Mouse (Mus musculus) heart, embryonic 10.5 days (tissue): Measurements from ENCODE around the gene Tmed4. TPM values are rescaled to one million over a fixed set of nuclear protein-coding genes. Genes with fewer than 3 reads are reported as not detected.
"Not testable (repeated sequence)": the region's sequence is repeated elsewhere in the genome, so short reads cannot be mapped to it uniquely, and the experiment has no call there.

Source experiments
- DNase-seq: peaks from one replicate; pipeline ENCODE4 v3.0.0-alpha.2; 2017; ENCODE audit warnings: low spot score
- H3K27ac ChIP-seq: fragments of 300-500 bp; sonication (generic); 2 replicates; pipeline ENCODE4 v1.5.1; 2016; ENCODE audit warnings: mild to moderate bottlenecking
- H3K27me3 ChIP-seq: fragments of 300-500 bp; sonication (generic); 2 replicates; pipeline ENCODE4 v1.6.1; 2016; ENCODE audit warnings: mild to moderate bottlenecking; ENCODE audit not compliant: poor library complexity, insufficient read depth, severe bottlenecking
- H3K36me3 ChIP-seq: fragments of 300-500 bp; sonication (generic); 2 replicates; pipeline ENCODE4 v1.6.1; 2016; ENCODE audit warnings: mild to moderate bottlenecking, moderate library complexity
- H3K4me1 ChIP-seq: fragments of 300-500 bp; sonication (generic); 2 replicates; pipeline ENCODE4 v1.6.1; 2016; ENCODE audit warnings: mild to moderate bottlenecking
- H3K4me3 ChIP-seq: fragments of 300-500 bp; sonication (generic); 2 replicates; pipeline ENCODE4 v1.5.1; 2016; ENCODE audit warnings: mild to moderate bottlenecking, moderate library complexity
- H3K9me3 ChIP-seq: fragments of 300-500 bp; sonication (generic); 2 replicates; pipeline ENCODE4 v1.6.1; 2016; ENCODE audit warnings: mild to moderate bottlenecking, moderate library complexity
- WGBS: fragments of 180-500 bp; shearing (Covaris S2); methylation state at CpG from one replicate; pipeline ENCODE4 v1.1.7; 2016; 5-methylcytosine and 5-hydroxymethylcytosine counted together
- polyA plus RNA-seq: library from polyadenylated mRNA; unstranded; fragments of >200 nt; fragmentation: Nextera tagmentation; extraction: Ambion mirVana; gene quantifications from 2 replicates; pipeline ENCODE4 v1.2.1, GENCODE M21; 2016

Gene Tmed4
- polyA plus RNA-seq, 1 experiment from 2014 or later: 101 TPM

- no peak overlapping the region for H3K4me3 ChIP-seq
- peaks cover 4% of the 10 kb centered on the region for H3K4me1 ChIP-seq
- no peaks in the 10 kb centered on the region for H3K27me3 ChIP-seq
- H3K27ac ChIP-seq: no peak overlapping the region
- no peak for DNase-seq
- no peaks in the 10 kb centered on the region for H3K9me3 ChIP-seq
- H3K36me3 ChIP-seq: peaks cover 92% of the 10 kb centered on the region
- WGBS: 83% methylated on average over 10 of the region's 10 CpGs
These were observed 13.1 kb downstream of the Tmed4 start for GRCm38 (mm10) chr11:6261434-6262082.

DNA sequence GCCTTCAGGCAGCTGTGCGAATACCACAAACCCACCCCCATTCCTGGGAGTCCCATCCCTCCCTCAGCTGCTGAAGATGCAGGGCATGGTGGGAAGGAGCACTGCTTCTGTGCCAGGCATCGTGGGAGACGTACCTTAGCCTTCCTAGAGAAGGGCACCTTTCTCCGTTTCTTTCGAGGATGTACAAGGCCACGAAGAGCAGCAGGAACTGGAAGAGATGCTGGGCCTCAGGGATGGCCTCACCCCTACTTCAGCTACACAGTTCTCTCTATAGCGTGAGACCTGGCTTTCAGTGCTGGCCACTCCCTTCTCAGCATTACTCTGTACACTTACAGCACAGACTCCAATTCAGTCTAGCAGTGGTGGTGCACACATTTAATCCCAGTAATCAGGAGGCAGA is 15.3 kb downstream of the Tmed4 start:
- H3K9me3 ChIP-seq: no peaks in the 10 kb centered on the region
- DNase-seq: no peak
- H3K27me3 ChIP-seq: no peaks in the 10 kb centered on the region
- H3K4me3 ChIP-seq: no peak overlapping the region
- 94% methylated on average over 7 of the region's 7 CpGs for WGBS
- peaks cover 73% of the 10 kb centered on the region for H3K36me3 ChIP-seq
- no peaks in the 10 kb centered on the region for H3K4me1 ChIP-seq
- H3K27ac ChIP-seq: no peak overlapping the region

DNA sequence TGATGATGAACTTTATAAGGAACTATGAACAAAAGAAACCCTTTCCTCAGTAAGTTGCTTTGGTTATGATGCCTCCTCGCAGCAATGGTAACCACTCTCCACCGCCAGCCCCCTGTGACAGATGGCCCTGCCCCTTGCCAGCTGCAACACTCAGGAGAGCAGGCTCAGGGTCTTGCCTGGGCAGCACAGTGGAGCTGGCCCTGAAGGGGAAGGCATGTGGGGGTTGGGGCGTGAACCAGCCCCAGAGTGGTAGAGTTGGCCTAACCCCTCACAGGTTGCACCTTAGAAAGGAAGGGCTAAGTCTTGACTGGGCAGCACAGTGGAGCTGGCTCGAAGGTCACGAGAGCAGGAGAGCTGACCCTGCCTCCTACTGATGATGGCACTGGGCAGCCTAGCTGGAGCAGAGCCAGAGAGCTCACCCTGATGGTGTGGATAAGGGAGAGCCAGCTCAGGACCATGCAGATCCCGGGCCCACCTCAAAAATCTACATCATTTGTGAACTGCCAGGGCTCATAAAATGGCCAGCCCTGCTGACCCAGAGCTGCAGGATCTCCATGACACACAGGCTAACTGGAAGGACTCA is 18.1 kb downstream of the Tmed4 start:
- Histone ChIP-seq H3K4me3 (no peak overlapping the region), H3K27me3 (no peaks in the 10 kb centered on the region), H3K36me3 (peaks cover 45% of the 10 kb centered on the region), H3K27ac (no peak overlapping the region), H3K4me1 (no peaks in the 10 kb centered on the region), H3K9me3 (no peaks in the 10 kb centered on the region)
- WGBS: 73% methylated on average over 6 of the region's 6 CpGs
- DNase-seq: no peak

- H3K9me3 ChIP-seq, H3K4me1 ChIP-seq, DNase-seq, H3K27me3 ChIP-seq, H3K27ac ChIP-seq, H3K4me3 ChIP-seq: not testable (repeated sequence)
- H3K36me3 ChIP-seq: peaks cover 25% of the 10 kb centered on the region
- 83% methylated on average over 2 of the region's 2 CpGs for WGBS
These were observed 20.1 kb downstream of the Tmed4 start for GRCm38 (mm10) chr11:6254602-6255001.

- Histone ChIP-seq H3K27me3 (no peaks in the 10 kb centered on the region), H3K4me1 (no peaks in the 10 kb centered on the region), H3K36me3 (peaks cover 7% of the 10 kb centered on the region), H3K9me3 (no peaks in the 10 kb centered on the region), H3K4me3 (no peak overlapping the region), H3K27ac (no peak overlapping the region)
- no peak for DNase-seq
- 79% methylated on average over 4 of the region's 4 CpGs for WGBS
These were observed 21.8 kb downstream of the Tmed4 start for GRCm38 (mm10) chr11:6252824-6253223.

GRCm38 (mm10) chr11:6252248-6252647 is 22.4 kb downstream of the Tmed4 start:
- Histone ChIP-seq H3K27me3 (no peaks in the 10 kb centered on the region), H3K36me3 (peaks cover 1% of the 10 kb centered on the region; the same call in 1 of the 2 replicates), H3K27ac (no peak overlapping the region), H3K9me3 (no peaks in the 10 kb centered on the region), H3K4me3 (no peak overlapping the region), H3K4me1 (no peaks in the 10 kb centered on the region)
- 91% methylated on average over 5 of the region's 5 CpGs for WGBS
- DNase-seq: no peak

- no peaks in the 10 kb centered on the region for H3K4me1 ChIP-seq
- no peaks in the 10 kb centered on the region for H3K9me3 ChIP-seq
- no peak overlapping the region for H3K27ac ChIP-seq
- H3K27me3 ChIP-seq: no peaks in the 10 kb centered on the region
- H3K36me3 ChIP-seq: no peaks in the 10 kb centered on the region
- DNase-seq: no peak
- WGBS: 44% methylated on average over 19 of the region's 19 CpGs
- H3K4me3 ChIP-seq: no peak overlapping the region
These were observed 30.0 kb downstream of the Tmed4 start for GRCm38 (mm10) chr11:6244707-6245106.

- no peaks in the 10 kb centered on the region for H3K4me1 ChIP-seq
- WGBS: 83% methylated on average over 4 of the region's 4 CpGs
- no peak overlapping the region for H3K4me3 ChIP-seq
- no peak for DNase-seq
- H3K36me3 ChIP-seq: no peaks in the 10 kb centered on the region
- peaks cover 10% of the 10 kb centered on the region for H3K9me3 ChIP-seq
- H3K27me3 ChIP-seq: no peaks in the 10 kb centered on the region
- H3K27ac ChIP-seq: no peak overlapping the region
These were observed 41.6 kb downstream of the Tmed4 start for GRCm38 (mm10) chr11:6233025-6233424.

GRCm38 (mm10) chr11:6230012-6230411 is 44.7 kb downstream of the Tmed4 start, which contains the start of gene Npc1l1:
Npc1l1 (minus strand) TSS chr11:6230143.
- no peaks in the 10 kb centered on the region for H3K36me3 ChIP-seq
- H3K9me3 ChIP-seq: peaks cover 3% of the 10 kb centered on the region; the same call in 1 of the 2 replicates
- WGBS: 76% methylated on average over 7 of the region's 7 CpGs
- H3K4me1 ChIP-seq: no peaks in the 10 kb centered on the region
- peaks cover 5% of the 10 kb centered on the region for H3K27me3 ChIP-seq
- no peak within 1 kb of the TSS for H3K27ac ChIP-seq
- DNase-seq: no peak
- no peak within 1 kb of the TSS for H3K4me3 ChIP-seq

DNA sequence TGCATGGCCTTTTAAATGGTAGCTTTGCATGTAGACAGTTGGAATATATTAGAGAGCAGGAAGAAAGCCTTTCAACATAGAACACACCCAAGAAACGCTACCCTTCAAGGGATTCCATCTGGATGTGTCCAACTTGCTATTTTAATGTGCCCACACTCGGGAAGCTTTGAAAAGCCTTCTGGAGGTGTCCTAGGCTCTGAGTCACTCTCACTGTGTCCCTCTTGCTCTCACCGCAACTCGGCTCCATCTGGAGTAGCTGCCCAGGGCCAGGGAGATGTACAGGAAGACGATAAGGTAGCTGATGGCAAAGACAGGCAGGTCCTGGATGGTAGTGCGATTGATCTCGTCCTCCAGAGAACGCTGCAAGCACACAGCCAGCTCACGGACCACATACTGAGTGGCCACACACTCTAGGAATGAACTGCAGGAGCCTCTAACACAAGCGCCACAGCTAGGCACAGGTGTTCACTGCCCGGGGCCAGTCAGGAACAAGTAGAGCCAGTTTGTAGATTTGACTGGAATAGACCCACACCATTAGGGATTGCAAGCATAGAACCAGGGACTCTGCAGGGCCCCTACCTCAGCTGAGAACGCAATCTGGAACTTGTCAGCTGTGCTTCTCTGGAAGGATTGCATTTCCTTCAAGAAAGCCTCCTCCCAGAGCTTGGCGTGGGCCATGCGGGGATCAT is 50.0 kb downstream of the Tmed4 start:
- no peaks in the 10 kb centered on the region for H3K36me3 ChIP-seq
- H3K27me3 ChIP-seq: peaks cover 9% of the 10 kb centered on the region
- 70% methylated on average over 14 of the region's 14 CpGs for WGBS
- no peak overlapping the region for H3K27ac ChIP-seq
- no peak overlapping the region for H3K4me3 ChIP-seq
- no peaks in the 10 kb centered on the region for H3K9me3 ChIP-seq
- DNase-seq: no peak
- H3K4me1 ChIP-seq: no peaks in the 10 kb centered on the region

GRCm38 (mm10) chr11:6222187-6222586 is 52.5 kb downstream of the Tmed4 start:
- no peaks in the 10 kb centered on the region for H3K36me3 ChIP-seq
- WGBS: 90% methylated on average over 10 of the region's 10 CpGs

More at GRCm38 (mm10) chr11:6222187-6222586, 52.5 kb downstream of the Tmed4 start:
- Histone ChIP-seq H3K9me3 (no peaks in the 10 kb centered on the region), H3K4me1 (no peaks in the 10 kb centered on the region), H3K27me3 (peaks cover 11% of the 10 kb centered on the region; the same call in 1 of the 2 replicates), H3K27ac (no peak overlapping the region), H3K4me3 (no peak overlapping the region)
- DNase-seq: no peak
